Mouse (Mus musculus) R1 (cell line): ENCODE measurements around the gene Clptm1.

Source experiments
- DNase-seq: peaks from one replicate; pipeline ENCODE4 v3.0.0-alpha.2; 2018; ENCODE audit warnings: low read depth, low spot score

The Clptm1 gene

GRCm38 (mm10) chr7:19664455-19664954 lies 328 bp downstream of the Clptm1 start:
- DNase-seq, result no peak

- peak; percentile 23 for DNase-seq
Observed at GRCm38 (mm10) chr7:19663940-19664339, 893 bp downstream of the Clptm1 start.

- no peak for DNase-seq
Observed at GRCm38 (mm10) chr7:19652614-19653013, 12.2 kb downstream of the Clptm1 start.

GRCm38 (mm10) chr7:19651063-19651786 lies 13.6 kb downstream of the Clptm1 start:
- no peak for DNase-seq

GRCm38 (mm10) chr7:19641223-19641622 lies 23.6 kb downstream of the Clptm1 start:
- DNase-seq, result no peak

GRCm38 (mm10) chr7:19635074-19635827 lies 29.6 kb downstream of the Clptm1 start:
- no peak for DNase-seq

GRCm38 (mm10) chr7:19634591-19634990 lies 30.2 kb downstream of the Clptm1 start:
- no peak for DNase-seq

GRCm38 (mm10) chr7:19633855-19634254 lies 31.0 kb downstream of the Clptm1 start:
- no peak for DNase-seq

GRCm38 (mm10) chr7:19633197-19633596 lies 31.6 kb downstream of the Clptm1 start:
- no peak for DNase-seq

GRCm38 (mm10) chr7:19632720-19633119 lies 32.1 kb downstream of the Clptm1 start:
- no peak for DNase-seq

- DNase-seq, result no peak
Observed at GRCm38 (mm10) chr7:19632275-19632674, 32.6 kb downstream of the Clptm1 start.

GRCm38 (mm10) chr7:19629361-19629734 lies 35.5 kb downstream of the Clptm1 start, which contains the start of gene Relb:
Relb (minus strand) TSS chr7:19629438.
- peak; percentile 89 for DNase-seq

- DNase-seq, result peak; percentile 100
Observed at GRCm38 (mm10) chr7:19628536-19629360, 36.1 kb downstream of the Clptm1 start.

- DNase-seq, result no peak
Observed at GRCm38 (mm10) chr7:19628192-19628535, 36.7 kb downstream of the Clptm1 start.

GRCm38 (mm10) chr7:19627721-19628120 lies 37.1 kb downstream of the Clptm1 start:
- DNase-seq, result peak; percentile 45

GRCm38 (mm10) chr7:19623433-19623832 lies 41.4 kb downstream of the Clptm1 start:
- no peak for DNase-seq

- peak; percentile 49 for DNase-seq
Observed at GRCm38 (mm10) chr7:19622241-19622640, 42.6 kb downstream of the Clptm1 start.

GRCm38 (mm10) chr7:19620811-19621210 lies 44.0 kb downstream of the Clptm1 start:
- DNase-seq, result peak; percentile 66

GRCm38 (mm10) chr7:19619004-19619801 lies 45.6 kb downstream of the Clptm1 start:
- DNase-seq, result peak; percentile 90

GRCm38 (mm10) chr7:19615036-19615577 lies 49.7 kb downstream of the Clptm1 start:
- DNase-seq, result no peak

GRCm38 (mm10) chr7:19610969-19611368 lies 53.9 kb downstream of the Clptm1 start:
- peak; percentile 52 for DNase-seq
